Mouse (Mus musculus) intestine, embryonic 14.5 days (tissue): ENCODE results near the gene Ncs1. TPM values are rescaled to one million over a fixed set of nuclear protein-coding genes. Genes with fewer than 3 reads are reported as not detected.

Experiments
- ATAC-seq: fragments of 200-750 bp; cut with Nextera tagmentation; replicated peaks from 2 replicates; pipeline ENCODE4 v1.8.0; 2017; ENCODE audit warnings: low read depth, moderate number of reproducible peaks, moderate TSS enrichment, moderate library complexity; ENCODE audit not compliant: low FRiP score, low TSS enrichment
- DNase-seq: peaks from one replicate; pipeline ENCODE4 v3.0.0-alpha.2; 2018; ENCODE audit warnings: low spot score
- H3K27ac ChIP-seq: fragments of 300-500 bp; sonication (generic); 2 replicates; pipeline ENCODE4 v1.5.1; 2014; ENCODE audit warnings: low read depth, mild to moderate bottlenecking, control low read depth
- H3K27me3 ChIP-seq: fragments of 300-500 bp; sonication (generic); replicated peaks from 2 replicates; pipeline ENCODE4 v1.6.1; 2014; ENCODE audit warnings: low read length, control low read depth; ENCODE audit not compliant: control insufficient read depth, insufficient read depth
- H3K36me3 ChIP-seq: fragments of 300-500 bp; sonication (generic); 2 replicates; pipeline ENCODE4 v1.6.1; 2014; ENCODE audit warnings: low read length, control low read depth; ENCODE audit not compliant: control insufficient read depth, insufficient read depth
- H3K4me1 ChIP-seq: fragments of 300-500 bp; sonication (generic); replicated peaks from 2 replicates; pipeline ENCODE4 v1.6.1; 2014; ENCODE audit warnings: low read length, control low read depth, mixed read lengths; ENCODE audit not compliant: control insufficient read depth, insufficient read depth
- H3K4me2 ChIP-seq: fragments of 300-500 bp; sonication (generic); 2 replicates; pipeline ENCODE4 v1.6.1; 2014; ENCODE audit warnings: low read length
- H3K4me3 ChIP-seq: fragments of 300-500 bp; sonication (generic); 2 replicates; pipeline ENCODE4 v1.5.1; 2014; ENCODE audit warnings: low read depth, low read length, control low read depth, mixed read lengths
- H3K9ac ChIP-seq: fragments of 300-500 bp; sonication (generic); 2 replicates; pipeline ENCODE4 v1.6.1; 2014; ENCODE audit warnings: mild to moderate bottlenecking, low read length
- H3K9me3 ChIP-seq: fragments of 300-500 bp; sonication (generic); 2 replicates; pipeline ENCODE4 v1.6.1; 2016; ENCODE audit warnings: low read length, control low read depth; ENCODE audit not compliant: control insufficient read depth
- WGBS: fragments of 180-500 bp; shearing (Covaris S2); extraction: QIAGEN DNeasy Blood & Tissue Kit; methylation state at CpG from one replicate; pipeline ENCODE4 v1.1.7; 2014; 5-methylcytosine and 5-hydroxymethylcytosine counted together
- polyA plus RNA-seq: library from polyadenylated mRNA; unstranded; fragments of >200 nt; fragmentation: Nextera tagmentation; extraction: Ambion mirVana; gene quantifications from 2 replicates; pipeline ENCODE4 v1.2.1, GENCODE M21; 2014

The Ncs1 gene
- 35.3 and 39.1 TPM in 2 replicates for polyA plus RNA-seq

- peak within 1 kb of the TSS; percentile 91 for H3K4me3 ChIP-seq
- ATAC-seq (peak; percentile 83), DNase-seq (peak; percentile 83)
- no peaks in the 10 kb centered on the region for H3K9me3 ChIP-seq
- H3K27me3 ChIP-seq = no peaks in the 10 kb centered on the region
- WGBS = under 1% methylated on average over 81 of the region's 89 CpGs
- peak within 1 kb of the TSS; percentile 86 for H3K4me2 ChIP-seq
- peak within 1 kb of the TSS; percentile 85 for H3K9ac ChIP-seq
- peak within 1 kb of the TSS; percentile 25; the same call in 1 of the 2 replicates for H3K27ac ChIP-seq
- H3K36me3 ChIP-seq = no peaks in the 10 kb centered on the region
- H3K4me1 ChIP-seq = peaks cover 25% of the 10 kb centered on the region; the same call in 1 of the 2 replicates
Measured at GRCm38 (mm10) chr2:31245491-31246141, at the start of gene Ncs1. Gene Ncs1 (plus strand): TSS chr2:31245823.

DNA sequence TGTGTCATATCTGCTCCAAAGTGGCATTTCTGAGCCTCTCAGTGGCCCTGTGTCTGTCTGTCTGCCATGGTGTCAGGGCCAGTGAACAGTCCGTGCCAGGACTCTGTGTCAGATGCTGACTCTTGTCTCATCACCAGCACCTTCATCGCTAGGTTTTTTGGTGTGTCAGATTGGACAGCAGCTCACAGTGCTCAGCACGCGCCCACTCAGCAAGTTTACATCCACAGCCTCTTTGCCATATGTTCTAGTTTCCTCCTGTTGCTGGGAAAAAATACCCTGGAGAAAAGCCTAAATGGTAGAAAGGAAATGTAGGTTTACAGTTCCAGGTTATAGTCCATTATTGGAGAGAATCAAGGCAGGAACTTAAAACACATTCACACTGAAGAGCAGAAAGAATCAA, 47.0 kb upstream of the Ncs1 start:
- WGBS = 91% methylated on average over 4 of the region's 4 CpGs
- peaks cover 37% of the 10 kb centered on the region for H3K36me3 ChIP-seq

GRCm38 (mm10) chr2:31200051-31200450, 45.6 kb upstream of the Ncs1 start:
- H3K27ac ChIP-seq = no peak overlapping the region
- no peaks in the 10 kb centered on the region for H3K9me3 ChIP-seq
- whole genome bisulfite sequencing = 87% methylated on average over 2 of the region's 2 CpGs
- DNase-seq (no peak), ATAC-seq (no peak)
- H3K9ac ChIP-seq = no peak overlapping the region
- H3K36me3 ChIP-seq = peaks cover 32% of the 10 kb centered on the region
- no peak overlapping the region for H3K4me3 ChIP-seq
- H3K4me1 ChIP-seq = no peaks in the 10 kb centered on the region
- H3K27me3 ChIP-seq = no peaks in the 10 kb centered on the region
- no peak overlapping the region for H3K4me2 ChIP-seq

More for the DNA sequence above, 47.0 kb upstream of the Ncs1 start:
- no peaks in the 10 kb centered on the region for H3K4me1 ChIP-seq
- no peak for ATAC-seq
- no peak overlapping the region for H3K9ac ChIP-seq
- no peaks in the 10 kb centered on the region for H3K9me3 ChIP-seq
- DNase-seq = no peak
- H3K4me2 ChIP-seq = no peak overlapping the region
- no peaks in the 10 kb centered on the region for H3K27me3 ChIP-seq
- H3K4me3 ChIP-seq = no peak overlapping the region
- no peak overlapping the region for H3K27ac ChIP-seq

DNA sequence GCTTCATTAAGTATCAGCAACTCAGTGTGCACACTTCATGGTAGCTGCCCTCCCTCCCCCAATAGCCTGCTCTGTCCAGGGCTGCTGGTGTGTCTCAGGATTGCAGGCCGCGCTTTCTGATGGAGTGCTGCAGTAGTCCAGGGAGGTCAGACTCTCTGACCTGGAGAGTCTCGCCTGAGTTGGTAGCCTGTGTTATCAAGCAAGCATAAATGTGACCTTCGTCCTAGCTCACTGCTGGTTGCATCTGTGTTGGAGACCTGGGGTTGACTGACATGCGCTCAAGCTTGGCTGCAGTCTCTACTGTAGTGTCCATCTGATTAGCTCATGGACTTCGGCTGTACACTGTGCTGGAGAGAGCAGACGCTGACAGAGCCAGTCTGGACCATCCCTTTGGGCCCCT, 43.8 kb upstream of the Ncs1 start:
- Histone ChIP-seq H3K4me2 (no peak overlapping the region), H3K9ac (no peak overlapping the region), H3K27ac (no peak overlapping the region), H3K36me3 (peaks cover 20% of the 10 kb centered on the region), H3K4me1 (no peaks in the 10 kb centered on the region), H3K9me3 (no peaks in the 10 kb centered on the region), H3K27me3 (no peaks in the 10 kb centered on the region), H3K4me3 (no peak overlapping the region)
- WGBS = 58% methylated on average over 7 of the region's 7 CpGs
- DNase-seq (no peak), ATAC-seq (no peak)

DNA sequence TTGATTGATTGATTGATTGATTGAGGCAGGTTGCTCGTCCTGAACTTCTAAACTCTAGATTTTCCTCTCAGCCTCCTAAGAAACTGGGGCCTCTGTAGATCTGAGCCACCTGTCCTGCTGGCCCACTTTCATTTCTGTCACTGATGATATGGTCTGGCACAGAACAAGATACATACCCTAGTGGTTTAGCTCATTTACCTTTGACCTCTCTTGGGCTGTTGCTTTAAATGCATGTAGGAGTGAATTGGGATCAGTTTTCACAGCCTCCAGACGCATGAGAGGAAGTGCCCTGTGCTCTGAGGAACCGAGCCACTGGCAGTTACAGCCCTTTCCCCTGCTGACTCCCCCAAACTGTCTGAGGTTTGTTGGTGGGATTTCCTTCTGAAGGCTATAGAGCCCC, 43.3 kb upstream of the Ncs1 start:
- Histone ChIP-seq H3K4me2 (no peak overlapping the region), H3K9me3 (no peaks in the 10 kb centered on the region), H3K36me3 (peaks cover 23% of the 10 kb centered on the region), H3K27me3 (no peaks in the 10 kb centered on the region), H3K27ac (no peak overlapping the region), H3K4me3 (no peak overlapping the region), H3K4me1 (no peaks in the 10 kb centered on the region), H3K9ac (no peak overlapping the region)
- DNase-seq (no peak), ATAC-seq (no peak)
- WGBS = 32% methylated on average over 3 of the region's 3 CpGs

GRCm38 (mm10) chr2:31202956-31203355, 42.7 kb upstream of the Ncs1 start:
- no peak for ATAC-seq
- H3K4me1 ChIP-seq = no peaks in the 10 kb centered on the region
- H3K27ac ChIP-seq = no peak overlapping the region
- no peak overlapping the region for H3K4me2 ChIP-seq
- H3K9me3 ChIP-seq = no peaks in the 10 kb centered on the region
- no peak for DNase-seq
- H3K4me3 ChIP-seq = no peak overlapping the region
- H3K36me3 ChIP-seq = peaks cover 29% of the 10 kb centered on the region
- H3K9ac ChIP-seq = no peak overlapping the region
- 86% methylated on average over 4 of the region's 4 CpGs for WGBS
- H3K27me3 ChIP-seq = no peaks in the 10 kb centered on the region

- Histone ChIP-seq H3K4me3 (no peak overlapping the region), H3K9me3 (no peaks in the 10 kb centered on the region), H3K27ac (no peak overlapping the region), H3K9ac (no peak overlapping the region), H3K36me3 (peaks cover 39% of the 10 kb centered on the region), H3K4me2 (no peak overlapping the region), H3K27me3 (no peaks in the 10 kb centered on the region), H3K4me1 (no peaks in the 10 kb centered on the region)
- no peak for DNase-seq
- no peak for ATAC-seq
- WGBS = 82% methylated on average over 5 of the region's 5 CpGs
Measured at GRCm38 (mm10) chr2:31204677-31205076, 40.9 kb upstream of the Ncs1 start.

GRCm38 (mm10) chr2:31206211-31206610, 39.4 kb upstream of the Ncs1 start:
- H3K9ac ChIP-seq = no peak overlapping the region
- no peaks in the 10 kb centered on the region for H3K27me3 ChIP-seq
- peaks cover 51% of the 10 kb centered on the region for H3K36me3 ChIP-seq
- no peak for DNase-seq
- H3K27ac ChIP-seq = no peak overlapping the region
- H3K4me3 ChIP-seq = no peak overlapping the region
- H3K4me1 ChIP-seq = no peaks in the 10 kb centered on the region
- ATAC-seq = no peak
- 80% methylated on average over 4 of the region's 4 CpGs for WGBS
- no peak overlapping the region for H3K4me2 ChIP-seq
- no peaks in the 10 kb centered on the region for H3K9me3 ChIP-seq

DNA sequence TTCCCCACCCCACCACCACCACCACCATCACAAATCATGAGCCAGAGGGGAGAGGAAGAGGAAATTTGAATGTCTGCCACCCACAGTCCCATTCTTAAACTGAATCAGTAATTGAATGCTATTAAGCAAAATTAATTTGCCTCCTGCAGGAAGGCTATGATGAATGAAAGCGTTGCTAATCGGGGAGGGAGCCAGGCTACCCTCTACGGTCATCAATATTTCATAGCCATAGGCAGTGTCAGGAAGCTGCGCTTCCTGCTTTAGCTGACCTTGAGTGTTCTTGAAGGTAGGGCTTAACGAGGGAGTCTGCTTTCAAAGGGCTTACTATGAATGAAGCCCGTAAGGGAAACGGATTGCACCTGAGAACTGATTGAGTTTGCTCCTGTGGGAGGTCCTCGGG, 38.7 kb upstream of the Ncs1 start:
- Histone ChIP-seq H3K27me3 (no peaks in the 10 kb centered on the region), H3K9ac (no peak overlapping the region), H3K4me3 (no peak overlapping the region), H3K36me3 (peaks cover 51% of the 10 kb centered on the region), H3K27ac (no peak overlapping the region), H3K9me3 (no peaks in the 10 kb centered on the region), H3K4me1 (no peaks in the 10 kb centered on the region), H3K4me2 (no peak overlapping the region)
- WGBS = 68% methylated on average over 8 of the region's 8 CpGs
- DNase-seq = no peak
- no peak for ATAC-seq
